Mouse (Mus musculus) midbrain, postnatal 0 days (tissue): ENCODE measurements at regions not wholly inside any gene's neighbourhood (a gene's known extent, or its start where the extent isn't known, plus 50 kb on each side); places are given as distances from the start of the nearest gene placed in this dataset.
"Not testable (repeated sequence)": the region's sequence is repeated elsewhere in the genome, so short reads cannot be mapped to it uniquely, and the experiment has no call there.

Experiments
- ATAC-seq: fragments of 200-750 bp; cut with Nextera tagmentation; 2 replicates; pipeline ENCODE4 v1.8.0; 2017; ENCODE audit warnings: moderate number of reproducible peaks, mild to moderate bottlenecking, moderate TSS enrichment, moderate library complexity; ENCODE audit not compliant: low FRiP score
- DNase-seq: peaks from one replicate; pipeline ENCODE4 v3.0.0-alpha.2; 2015; ENCODE audit warnings: low spot score
- H3K27ac ChIP-seq: fragments of 300-500 bp; sonication (generic); 2 replicates; pipeline ENCODE4 v1.5.1; 2014; ENCODE audit warnings: low read depth, mild to moderate bottlenecking, low read length, mixed read lengths
- H3K27me3 ChIP-seq: fragments of 300-500 bp; sonication (generic); 2 replicates; pipeline ENCODE4 v1.6.1; 2014; ENCODE audit warnings: low read length, control low read depth, mixed read lengths; ENCODE audit not compliant: insufficient read depth
- H3K36me3 ChIP-seq: fragments of 300-500 bp; sonication (generic); 2 replicates; pipeline ENCODE4 v1.6.1; 2014; ENCODE audit warnings: low read length, control low read depth, mixed read lengths; ENCODE audit not compliant: insufficient read depth
- H3K4me1 ChIP-seq: fragments of 300-500 bp; sonication (generic); 2 replicates; pipeline ENCODE4 v1.6.1; 2014; ENCODE audit warnings: mild to moderate bottlenecking, control low read depth, antibody characterized with exemption, low read length, mixed read lengths; ENCODE audit not compliant: insufficient read depth
- H3K4me2 ChIP-seq: fragments of 300-500 bp; sonication (generic); 2 replicates; pipeline ENCODE4 v1.6.1; 2014; ENCODE audit warnings: low read depth, mild to moderate bottlenecking, low read length, mixed read lengths; ENCODE audit not compliant: poor library complexity, severe bottlenecking
- H3K4me3 ChIP-seq: fragments of 300-500 bp; sonication (generic); 2 replicates; pipeline ENCODE4 v1.5.1; 2014; ENCODE audit warnings: low read depth, mild to moderate bottlenecking, low read length, moderate library complexity
- H3K9ac ChIP-seq: fragments of 300-500 bp; sonication (generic); replicated peaks from 2 replicates; pipeline ENCODE4 v1.6.1; 2014; ENCODE audit warnings: mild to moderate bottlenecking, low read length, moderate library complexity, mixed read lengths; ENCODE audit not compliant: poor library complexity, severe bottlenecking
- H3K9me3 ChIP-seq: fragments of 300-500 bp; sonication (generic); 2 replicates; pipeline ENCODE4 v1.6.1; 2016; ENCODE audit warnings: low read length, control low read depth
- CTCF ChIP-seq: IDR thresholded peaks from 2 replicates; pipeline ENCODE4 v1.5.1; 2016; ENCODE audit warnings: antibody characterized with exemption, mild to moderate bottlenecking
- WGBS: fragments of 180-500 bp; shearing (Covaris S2); extraction: QIAGEN DNeasy Blood & Tissue Kit; methylation state at CpG from one replicate; pipeline ENCODE4 v1.1.7; 2014; 5-methylcytosine and 5-hydroxymethylcytosine counted together

GRCm38 (mm10) chr3:44646600-44646999, 731.6 kb upstream of the Pcdh10 start:
- not testable (repeated sequence) for H3K4me1 ChIP-seq, H3K4me2 ChIP-seq, H3K27me3 ChIP-seq, H3K9ac ChIP-seq, H3K27ac ChIP-seq, DNase-seq, H3K9me3 ChIP-seq, H3K36me3 ChIP-seq, ATAC-seq, H3K4me3 ChIP-seq
- 94% methylated on average over 6 of the region's 15 CpGs for WGBS

GRCm38 (mm10) chr3:44696354-44696753, 681.8 kb upstream of the Pcdh10 start:
- H3K9me3 ChIP-seq = no peaks in the 10 kb centered on the region
- no peaks in the 10 kb centered on the region for H3K4me1 ChIP-seq
- H3K27me3 ChIP-seq = no peaks in the 10 kb centered on the region
- no peak overlapping the region for H3K4me3 ChIP-seq
- no peak overlapping the region for H3K4me2 ChIP-seq
- TF ChIP-seq CTCF = no peak
- H3K9ac ChIP-seq = no peak overlapping the region
- H3K36me3 ChIP-seq = no peaks in the 10 kb centered on the region
- ATAC-seq (no peak), DNase-seq (no peak)
- H3K27ac ChIP-seq = no peak overlapping the region

- TF ChIP-seq CTCF = no peak
- Histone ChIP-seq H3K4me3 (no peak overlapping the region), H3K4me1 (no peaks in the 10 kb centered on the region), H3K9me3 (no peaks in the 10 kb centered on the region), H3K4me2 (no peak overlapping the region), H3K27ac (no peak overlapping the region), H3K36me3 (no peaks in the 10 kb centered on the region), H3K9ac (no peak overlapping the region), H3K27me3 (no peaks in the 10 kb centered on the region)
- DNase-seq (peak; percentile 32), ATAC-seq (no peak)
- 71% methylated on average over 3 of the region's 3 CpGs for WGBS
Observed at GRCm38 (mm10) chr3:44697000-44697681, 681.1 kb upstream of the Pcdh10 start.

- H3K27ac ChIP-seq = no peak overlapping the region
- 57% methylated on average over 2 of the region's 2 CpGs for WGBS
- no peaks in the 10 kb centered on the region for H3K36me3 ChIP-seq
- no peak for TF ChIP-seq CTCF
- H3K9me3 ChIP-seq = no peaks in the 10 kb centered on the region
- H3K4me2 ChIP-seq = no peak overlapping the region
- DNase-seq (no peak), ATAC-seq (no peak)
- H3K27me3 ChIP-seq = no peaks in the 10 kb centered on the region
- no peaks in the 10 kb centered on the region for H3K4me1 ChIP-seq
- no peak overlapping the region for H3K9ac ChIP-seq
- H3K4me3 ChIP-seq = no peak overlapping the region
Observed at GRCm38 (mm10) chr3:44701125-44701524, 677.1 kb upstream of the Pcdh10 start.

GRCm38 (mm10) chr3:44705666-44706065, 672.5 kb upstream of the Pcdh10 start:
- DNase-seq = no peak
- no peak for ATAC-seq
- no peak overlapping the region for H3K4me3 ChIP-seq

GRCm38 (mm10) chr3:44715463-44715862, 662.7 kb upstream of the Pcdh10 start:
- no peaks in the 10 kb centered on the region for H3K4me1 ChIP-seq
- no peaks in the 10 kb centered on the region for H3K36me3 ChIP-seq
- H3K27me3 ChIP-seq = no peaks in the 10 kb centered on the region
- WGBS = 77% methylated on average over 3 of the region's 3 CpGs
- ATAC-seq (no peak), DNase-seq (no peak)
- no peak overlapping the region for H3K9ac ChIP-seq
- H3K4me3 ChIP-seq = no peak overlapping the region
- TF ChIP-seq CTCF = no peak
- H3K4me2 ChIP-seq = no peak overlapping the region
- H3K27ac ChIP-seq = no peak overlapping the region
- no peaks in the 10 kb centered on the region for H3K9me3 ChIP-seq

More at GRCm38 (mm10) chr3:44705666-44706065, 672.5 kb upstream of the Pcdh10 start:
- Histone ChIP-seq H3K27ac (no peak overlapping the region), H3K4me1 (no peaks in the 10 kb centered on the region), H3K9ac (no peak overlapping the region), H3K4me2 (no peak overlapping the region), H3K27me3 (no peaks in the 10 kb centered on the region), H3K9me3 (no peaks in the 10 kb centered on the region), H3K36me3 (no peaks in the 10 kb centered on the region)
- TF ChIP-seq CTCF = no peak
- 69% methylated on average over 1 of the region's 1 CpGs for WGBS
